Mouse (Mus musculus): ENCODE measurements around the gene Sall1.

The Sall1 gene

GRCm38 (mm10) chr8:88989002-88989401 is 55.0 kb downstream of the Sall1 start:
- no peak for DNase-seq

GRCm38 (mm10) chr8:88983468-88983867 is 60.5 kb downstream of the Sall1 start:
- DNase-seq: no peak
